Mouse (Mus musculus) lung, embryonic 15.5 days (tissue): Measurements from ENCODE around the gene Pm20d2. TPM values are rescaled to one million over a fixed set of nuclear protein-coding genes. Genes with fewer than 3 reads are reported as not detected.
A peak's percentile ranks its signal among the peaks of the same experiment; 100 is the strongest.

Experiments used
- ATAC-seq: fragments of 200-750 bp; cut with Nextera tagmentation; 2 replicates; pipeline ENCODE4 v1.8.0; 2017; ENCODE audit warnings: moderate number of reproducible peaks, borderline replicate concordance; ENCODE audit not compliant: low FRiP score, low TSS enrichment; ENCODE audit errors: extremely low read depth
- H3K27ac ChIP-seq: fragments of 300-500 bp; sonication (generic); 2 replicates; pipeline ENCODE4 v1.5.1; 2015; ENCODE audit warnings: moderate library complexity, mild to moderate bottlenecking, inconsistent platforms
- H3K27me3 ChIP-seq: fragments of 300-500 bp; sonication (generic); 2 replicates; pipeline ENCODE4 v1.6.1; 2015; ENCODE audit warnings: inconsistent platforms
- H3K36me3 ChIP-seq: fragments of 300-500 bp; sonication (generic); 2 replicates; pipeline ENCODE4 v1.6.1; 2015; ENCODE audit warnings: inconsistent platforms
- H3K4me1 ChIP-seq: fragments of 300-500 bp; sonication (generic); 2 replicates; pipeline ENCODE4 v1.6.1; 2015; ENCODE audit warnings: inconsistent platforms
- H3K4me2 ChIP-seq: fragments of 300-500 bp; sonication (generic); 2 replicates; pipeline ENCODE4 v1.6.1; 2015; ENCODE audit warnings: inconsistent platforms, mild to moderate bottlenecking, moderate library complexity
- H3K4me3 ChIP-seq: fragments of 300-500 bp; sonication (generic); 2 replicates; pipeline ENCODE4 v1.5.1; 2015; ENCODE audit warnings: mild to moderate bottlenecking, inconsistent platforms
- H3K9ac ChIP-seq: fragments of 300-500 bp; sonication (generic); 2 replicates; pipeline ENCODE4 v1.6.1; 2015; ENCODE audit warnings: inconsistent platforms
- H3K9me3 ChIP-seq: fragments of 300-500 bp; sonication (generic); 2 replicates; pipeline ENCODE4 v1.6.1; 2016; ENCODE audit warnings: inconsistent platforms
- WGBS: fragments of 180-500 bp; shearing (Covaris S2); methylation state at CpG from one replicate; pipeline ENCODE4 v1.1.7; 2015; 5-methylcytosine and 5-hydroxymethylcytosine counted together
- polyA plus RNA-seq: library from polyadenylated mRNA; unstranded; fragments of >200 nt; fragmentation: Nextera tagmentation; extraction: Ambion mirVana; gene quantifications from 2 replicates; pipeline ENCODE4 v1.2.1, GENCODE M21; 2015

The Pm20d2 gene
- polyA plus RNA-seq: 1.2 and 1.6 TPM in 2 replicates

DNA sequence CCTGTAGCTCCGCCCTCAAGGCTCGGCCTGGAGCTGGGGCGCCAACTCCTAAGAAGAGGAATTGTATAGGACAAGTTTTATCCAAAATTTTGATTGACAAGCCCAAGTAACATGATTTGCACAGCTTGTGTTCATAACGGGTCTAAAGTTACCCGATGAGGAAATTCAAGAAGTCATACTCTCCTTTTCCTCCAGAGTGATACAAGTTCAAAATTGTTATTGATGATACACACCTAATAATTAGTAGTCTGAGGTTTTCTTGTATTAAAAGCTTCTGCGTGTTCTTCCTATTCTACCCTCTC, at the start of gene Pm20d2:
TSS of gene Pm20d2 (minus strand) at position 3 of the 302 bp plus-strand sequence.
- no peak for ATAC-seq
- WGBS: 13% methylated on average over 6 of the region's 6 CpGs
- Histone ChIP-seq H3K9me3 (no peaks in the 10 kb centered on the region), H3K27ac (peak within 1 kb of the TSS; percentile 87), H3K36me3 (no peaks in the 10 kb centered on the region), H3K27me3 (peaks cover 13% of the 10 kb centered on the region; the same call in 1 of the 2 replicates), H3K4me2 (peak within 1 kb of the TSS; percentile 98), H3K9ac (peak within 1 kb of the TSS; percentile 59), H3K4me1 (peaks cover 6% of the 10 kb centered on the region; the same call in 1 of the 2 replicates), H3K4me3 (peak within 1 kb of the TSS; percentile 71)

DNA sequence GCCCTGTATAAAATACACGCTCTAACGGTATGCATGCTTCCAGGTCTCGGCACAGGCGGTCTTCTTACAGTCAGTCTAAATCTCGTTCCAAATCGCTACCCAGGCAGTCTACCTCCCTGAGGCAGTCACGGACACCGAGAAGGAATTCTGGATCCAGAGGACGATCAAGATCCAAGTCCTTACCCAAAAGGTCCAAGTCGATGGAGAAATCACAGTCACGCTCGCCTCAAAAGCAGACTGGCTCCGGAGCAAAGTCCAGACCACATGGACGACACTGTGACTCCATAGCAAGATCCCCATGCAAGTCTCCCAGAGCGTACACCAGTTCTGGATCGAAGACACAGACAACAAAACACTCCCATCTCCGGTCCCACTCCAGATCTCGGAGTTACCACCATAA, 41.3 kb upstream of the Pm20d2 start:
- H3K4me1 ChIP-seq: no peaks in the 10 kb centered on the region
- WGBS: 90% methylated on average over 18 of the region's 18 CpGs
- H3K27me3 ChIP-seq: no peaks in the 10 kb centered on the region
- no peak overlapping the region for H3K9ac ChIP-seq
- H3K27ac ChIP-seq: no peak overlapping the region
- no peak overlapping the region for H3K4me2 ChIP-seq
- H3K36me3 ChIP-seq: no peaks in the 10 kb centered on the region
- H3K9me3 ChIP-seq: no peaks in the 10 kb centered on the region
- no peak overlapping the region for H3K4me3 ChIP-seq
- ATAC-seq: no peak

DNA sequence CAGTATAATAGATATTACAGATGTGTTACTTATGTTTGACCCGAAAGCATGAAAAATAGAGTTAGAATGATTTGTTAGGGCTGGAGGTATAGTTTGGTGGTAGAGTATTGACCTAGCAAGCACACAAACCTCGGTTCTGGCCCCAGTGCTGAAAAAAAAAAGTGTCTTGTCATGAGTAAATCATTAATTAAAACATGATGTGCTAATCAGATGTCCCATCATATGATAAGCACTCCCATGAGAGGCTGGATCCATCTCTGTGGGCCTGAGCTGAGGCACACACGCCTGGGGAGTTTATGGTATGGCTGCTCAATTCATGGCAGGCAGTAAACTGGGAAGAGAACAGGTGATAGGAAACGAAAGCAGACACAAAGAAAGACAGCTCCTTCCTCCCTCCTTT, 40.1 kb upstream of the Pm20d2 start:
- Histone ChIP-seq H3K4me3 (no peak overlapping the region), H3K9ac (no peak overlapping the region), H3K4me1 (no peaks in the 10 kb centered on the region), H3K36me3 (no peaks in the 10 kb centered on the region), H3K4me2 (no peak overlapping the region), H3K9me3 (no peaks in the 10 kb centered on the region), H3K27me3 (no peaks in the 10 kb centered on the region), H3K27ac (no peak overlapping the region)
- no peak for ATAC-seq
- WGBS: 58% methylated on average over 4 of the region's 4 CpGs

DNA sequence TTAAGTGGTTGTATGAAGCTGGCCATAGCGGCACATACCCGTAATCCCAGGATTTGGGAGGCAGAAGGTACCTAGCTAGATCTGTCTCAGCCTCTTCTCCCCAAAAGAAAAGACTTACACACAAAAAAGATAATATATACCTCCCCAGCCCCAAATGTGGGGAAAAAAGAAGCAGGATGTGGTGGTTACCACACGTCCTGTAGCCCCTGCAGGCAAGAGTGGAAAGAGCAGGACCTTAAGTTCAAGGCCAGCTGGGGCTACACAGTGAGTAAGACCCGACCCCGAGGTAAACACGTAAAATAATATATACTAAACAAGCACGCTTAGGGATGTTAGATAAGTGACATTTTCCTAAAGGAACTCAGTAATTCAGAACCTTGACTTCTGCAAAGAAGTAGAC, 37.6 kb upstream of the Pm20d2 start:
- H3K9ac ChIP-seq: no peak overlapping the region
- H3K4me1 ChIP-seq: no peaks in the 10 kb centered on the region
- no peak for ATAC-seq
- no peak overlapping the region for H3K27ac ChIP-seq
- H3K4me3 ChIP-seq: no peak overlapping the region
- no peak overlapping the region for H3K4me2 ChIP-seq
- no peaks in the 10 kb centered on the region for H3K36me3 ChIP-seq
- H3K27me3 ChIP-seq: no peaks in the 10 kb centered on the region
- no peaks in the 10 kb centered on the region for H3K9me3 ChIP-seq
- 80% methylated on average over 7 of the region's 7 CpGs for WGBS

GRCm38 (mm10) chr4:33224003-33224675, 34.6 kb upstream of the Pm20d2 start:
- H3K4me3 ChIP-seq: no peak overlapping the region

DNA sequence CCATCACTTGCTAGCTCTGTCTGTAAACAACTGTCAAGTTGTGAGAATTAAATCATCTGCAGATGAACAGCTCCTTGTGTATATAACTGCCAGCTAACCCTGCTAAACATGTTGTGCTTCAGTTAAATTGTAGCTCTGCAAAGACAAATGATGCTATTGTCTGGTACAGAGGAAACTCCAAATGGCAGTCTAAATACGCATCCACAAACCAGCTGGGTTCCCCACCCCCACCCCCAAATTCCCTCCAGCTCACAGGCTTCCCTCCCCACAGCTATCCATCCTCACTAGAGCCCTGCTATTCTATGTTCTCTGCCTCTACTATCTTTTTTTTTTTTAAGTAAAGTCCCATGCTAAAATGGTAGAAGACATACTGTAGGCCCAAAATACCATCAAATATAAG, 32.3 kb upstream of the Pm20d2 start:
- H3K27me3 ChIP-seq: no peaks in the 10 kb centered on the region
- ATAC-seq: no peak
- no peaks in the 10 kb centered on the region for H3K36me3 ChIP-seq
- no peak overlapping the region for H3K4me2 ChIP-seq
- no peak overlapping the region for H3K27ac ChIP-seq
- H3K4me1 ChIP-seq: no peaks in the 10 kb centered on the region
- WGBS: 20% methylated on average over 1 of the region's 1 CpGs
- no peak overlapping the region for H3K4me3 ChIP-seq
- no peak overlapping the region for H3K9ac ChIP-seq
- no peaks in the 10 kb centered on the region for H3K9me3 ChIP-seq

More at GRCm38 (mm10) chr4:33224003-33224675, 34.6 kb upstream of the Pm20d2 start:
- no peak overlapping the region for H3K27ac ChIP-seq
- no peaks in the 10 kb centered on the region for H3K36me3 ChIP-seq
- H3K4me1 ChIP-seq: no peaks in the 10 kb centered on the region
- H3K4me2 ChIP-seq: no peak overlapping the region
- H3K9ac ChIP-seq: no peak overlapping the region
- H3K9me3 ChIP-seq: no peaks in the 10 kb centered on the region
- no peak for ATAC-seq
- WGBS: 43% methylated on average over 7 of the region's 7 CpGs
- H3K27me3 ChIP-seq: no peaks in the 10 kb centered on the region

DNA sequence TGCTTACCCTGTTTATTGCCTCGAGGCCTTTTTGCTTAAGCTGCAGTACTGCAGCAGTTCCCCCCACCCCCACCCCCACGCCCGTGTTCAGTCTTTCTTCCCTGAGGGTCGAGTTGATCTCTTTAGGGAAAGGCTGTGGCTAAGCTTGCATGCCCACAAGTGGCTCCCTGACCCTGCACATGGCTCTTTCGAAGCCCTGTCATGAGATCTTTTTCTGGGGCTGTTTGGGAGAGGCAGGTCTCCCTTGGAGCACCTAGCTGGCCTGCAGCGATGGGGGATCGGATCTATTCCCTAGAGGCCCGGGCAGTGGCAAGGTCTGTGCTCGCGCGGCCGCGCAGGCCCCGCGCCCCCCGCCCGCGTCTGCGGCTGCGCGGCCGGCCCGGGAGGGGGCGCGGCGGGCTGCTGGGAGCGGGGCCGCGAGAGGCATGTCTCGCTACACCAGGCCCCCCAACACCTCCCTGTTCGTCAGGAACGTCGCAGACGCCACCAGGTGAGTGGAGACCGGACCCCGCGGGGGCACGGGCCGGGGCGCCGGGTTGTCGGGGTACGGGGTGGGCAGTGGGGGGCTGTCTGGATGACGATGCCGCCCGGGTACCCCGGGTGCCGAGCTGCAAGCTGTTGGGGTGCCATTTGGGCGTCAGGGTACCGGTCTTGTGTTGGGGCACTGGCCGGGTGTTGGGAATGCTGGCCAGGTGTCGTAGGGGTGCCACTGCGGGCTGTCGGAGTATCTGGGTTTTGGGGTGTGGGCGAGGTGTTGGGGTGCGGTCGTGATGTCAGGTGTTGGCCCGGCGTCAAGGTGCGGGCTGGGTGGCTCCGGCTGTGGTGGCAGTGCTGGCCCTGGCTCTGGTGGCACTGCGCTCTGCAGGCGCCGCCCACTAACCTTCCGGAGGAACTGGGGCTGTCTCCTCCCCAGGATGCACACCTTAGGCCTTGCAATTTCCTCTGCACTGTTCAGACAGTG, 19.6 kb upstream of the Pm20d2 start, which contains the start of gene Srsf12:
TSS of gene Srsf12 (plus strand) at position 111 of the 961 bp plus-strand sequence.
- peak within 1 kb of the TSS; percentile 70 for H3K9ac ChIP-seq
- no peaks in the 10 kb centered on the region for H3K36me3 ChIP-seq
- H3K27ac ChIP-seq: no peak within 1 kb of the TSS
- ATAC-seq: peak; percentile 83
- no peaks in the 10 kb centered on the region; the same call in 1 of the 2 replicates for H3K27me3 ChIP-seq
- H3K9me3 ChIP-seq: no peaks in the 10 kb centered on the region
- peaks cover 8% of the 10 kb centered on the region; the same call in 1 of the 2 replicates for H3K4me1 ChIP-seq
- WGBS: 2% methylated on average over 65 of the region's 65 CpGs
- H3K4me3 ChIP-seq: peak within 1 kb of the TSS; percentile 59
- peak within 1 kb of the TSS; percentile 100 for H3K4me2 ChIP-seq

GRCm38 (mm10) chr4:33207551-33207950, 18.0 kb upstream of the Pm20d2 start:
- H3K36me3 ChIP-seq: no peaks in the 10 kb centered on the region
- no peak overlapping the region for H3K9ac ChIP-seq
- 63% methylated on average over 2 of the region's 2 CpGs for WGBS
- H3K4me2 ChIP-seq: no peak overlapping the region
- H3K4me1 ChIP-seq: peaks cover 8% of the 10 kb centered on the region; the same call in 1 of the 2 replicates
- no peaks in the 10 kb centered on the region for H3K9me3 ChIP-seq
- ATAC-seq: no peak
- no peaks in the 10 kb centered on the region; the same call in 1 of the 2 replicates for H3K27me3 ChIP-seq
- no peak overlapping the region for H3K27ac ChIP-seq
- H3K4me3 ChIP-seq: no peak overlapping the region

DNA sequence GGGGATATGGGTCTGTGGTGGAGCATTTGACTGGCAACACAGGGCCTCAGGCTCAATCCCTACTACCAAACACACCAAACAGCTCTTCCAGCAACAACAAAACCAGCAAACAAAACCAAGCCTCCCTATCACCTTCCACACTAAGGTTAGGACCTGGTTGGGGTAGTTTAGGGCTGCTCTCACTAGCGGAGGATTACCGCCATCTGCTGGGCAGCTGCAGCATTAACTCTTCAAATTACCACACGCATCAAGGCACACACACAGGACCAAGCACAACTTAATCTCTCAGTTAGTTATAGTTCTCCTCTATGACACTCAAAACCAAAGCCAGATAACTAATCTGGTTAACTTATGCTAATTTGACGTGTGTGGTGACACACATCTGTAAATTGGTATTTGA, 15.1 kb upstream of the Pm20d2 start:
- Histone ChIP-seq H3K36me3 (no peaks in the 10 kb centered on the region), H3K4me2 (no peak overlapping the region), H3K9me3 (no peaks in the 10 kb centered on the region), H3K9ac (no peak overlapping the region), H3K27ac (no peak overlapping the region), H3K4me1 (peaks cover 5% of the 10 kb centered on the region; the same call in 1 of the 2 replicates), H3K27me3 (no peaks in the 10 kb centered on the region; the same call in 1 of the 2 replicates), H3K4me3 (no peak overlapping the region)
- ATAC-seq: no peak
- 9% methylated on average over 4 of the region's 4 CpGs for WGBS

DNA sequence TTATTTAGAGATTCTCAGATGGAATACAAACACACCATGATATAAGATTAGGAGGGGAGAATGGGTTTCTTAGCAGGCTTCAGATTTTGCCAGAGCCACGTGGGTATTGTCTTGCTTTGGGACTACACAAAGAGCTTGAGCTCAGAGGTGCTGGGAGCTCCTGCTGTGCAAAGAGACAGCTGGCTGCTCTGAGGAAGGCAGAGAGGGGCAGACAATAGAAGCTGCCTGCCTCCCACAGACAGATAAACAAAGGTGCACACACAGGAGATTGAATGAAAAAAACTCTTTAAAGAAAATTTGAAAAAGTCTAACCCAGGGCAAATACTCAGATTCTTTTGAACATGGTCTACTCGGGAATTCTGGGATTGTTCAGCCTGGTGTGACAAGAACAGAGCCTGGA, 8.6 kb upstream of the Pm20d2 start:
- H3K9me3 ChIP-seq: no peaks in the 10 kb centered on the region

DNA sequence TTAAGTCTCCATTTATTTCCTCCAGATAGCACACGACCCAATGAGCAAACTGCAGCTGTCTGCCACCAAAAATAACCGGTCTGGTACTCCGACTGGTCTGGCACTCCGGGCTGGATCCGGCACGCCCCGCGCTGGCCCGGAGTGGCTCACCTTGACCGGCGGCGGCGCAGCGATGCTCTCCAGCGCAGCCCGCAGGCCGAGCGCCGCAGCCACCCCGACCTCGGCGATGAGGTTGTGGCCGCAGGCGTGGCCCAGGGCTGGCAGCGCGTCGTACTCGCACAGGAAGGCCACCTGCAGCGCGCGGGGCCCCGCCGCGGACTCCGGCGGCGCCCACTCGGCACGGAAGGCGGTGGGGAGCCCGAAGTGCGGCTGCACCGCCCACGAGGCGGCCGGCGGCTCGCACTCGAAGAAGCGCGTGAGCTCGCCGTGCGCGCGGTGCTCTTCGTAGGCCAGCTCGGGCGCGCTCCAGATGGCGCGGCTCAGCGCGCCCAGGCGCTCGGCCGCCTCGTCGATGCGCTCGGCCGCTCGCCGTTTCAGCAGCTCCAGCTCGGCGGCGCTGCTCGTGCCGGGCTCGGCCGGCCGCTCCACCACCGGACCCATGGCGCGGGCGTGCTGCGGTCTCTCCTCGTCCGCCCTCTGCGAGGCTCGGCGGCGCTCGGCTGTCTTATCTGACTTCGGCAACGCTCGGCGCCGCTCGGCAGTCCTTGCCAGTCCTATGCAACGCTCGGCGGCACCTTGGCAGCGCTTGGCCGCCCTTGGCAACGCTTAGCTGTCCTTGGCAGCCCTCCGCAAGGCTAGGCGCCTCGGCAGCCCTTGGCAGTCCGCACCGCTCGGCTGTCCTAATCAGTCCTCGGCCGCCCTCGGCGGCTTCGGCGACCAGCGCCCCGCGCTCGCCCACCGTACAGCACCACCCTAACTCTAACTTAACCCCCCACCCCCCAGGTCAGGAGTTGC, 479 bp downstream of the Pm20d2 start:
- peak overlapping the region; percentile 71 for H3K4me3 ChIP-seq
- no peaks in the 10 kb centered on the region for H3K9me3 ChIP-seq
- peak overlapping the region; percentile 59 for H3K9ac ChIP-seq
- under 1% methylated on average over 121 of the region's 123 CpGs for WGBS
- H3K27ac ChIP-seq: peak overlapping the region; percentile 87
- H3K27me3 ChIP-seq: peaks cover 13% of the 10 kb centered on the region; the same call in 1 of the 2 replicates
- peaks cover 6% of the 10 kb centered on the region; the same call in 1 of the 2 replicates for H3K4me1 ChIP-seq
- peak; percentile 94 for ATAC-seq
- peak overlapping the region; percentile 98 for H3K4me2 ChIP-seq
- no peaks in the 10 kb centered on the region for H3K36me3 ChIP-seq

More for the DNA sequence above, 8.6 kb upstream of the Pm20d2 start:
- Histone ChIP-seq H3K27ac (no peak overlapping the region), H3K4me3 (no peak overlapping the region), H3K4me2 (no peak overlapping the region), H3K27me3 (no peaks in the 10 kb centered on the region), H3K36me3 (no peaks in the 10 kb centered on the region), H3K4me1 (no peaks in the 10 kb centered on the region), H3K9ac (no peak overlapping the region)
- ATAC-seq: no peak
- 17% methylated on average over 2 of the region's 2 CpGs for WGBS
